Mouse (Mus musculus) urinary bladder, postnatal 36 days (tissue): ENCODE results near the gene Tet2.

Source experiments
- DNase-seq, 2 experiments: peaks; one replicate each; pipeline ENCODE4 v3.0.0; 2022; ENCODE audit warnings: low spot score in 2 of 2, mixed read lengths in 1 of 2

The Tet2 gene

DNA sequence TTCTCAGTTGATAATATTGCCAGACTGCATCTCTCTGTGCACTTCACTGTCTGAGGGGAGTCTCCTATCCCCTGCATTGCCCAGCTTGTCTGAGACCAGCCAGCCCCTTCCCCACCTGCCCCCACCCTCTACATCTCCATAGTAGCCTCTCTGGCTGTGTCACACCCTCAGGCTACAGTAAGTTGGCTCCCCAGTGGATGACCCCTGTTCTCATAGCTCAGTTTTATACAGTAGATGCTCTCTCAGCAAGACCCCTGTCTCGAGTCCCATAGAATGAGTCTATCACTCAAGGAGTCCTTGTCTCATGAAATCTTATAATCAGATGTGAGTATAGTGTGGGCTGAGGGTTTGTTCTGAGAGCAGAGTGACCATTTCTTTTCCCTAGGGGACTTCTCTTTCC lies 85.8 kb downstream of the Tet2 start:
- no peak for DNase-seq

GRCm38 (mm10) chr3:133453896-133454295 lies 91.0 kb downstream of the Tet2 start:
- DNase-seq: no peak

- no peak for DNase-seq
Measured at GRCm38 (mm10) chr3:133436919-133437320, 108.0 kb downstream of the Tet2 start.

- DNase-seq: no peak
Measured at GRCm38 (mm10) chr3:133436279-133436860, 108.6 kb downstream of the Tet2 start.

DNA sequence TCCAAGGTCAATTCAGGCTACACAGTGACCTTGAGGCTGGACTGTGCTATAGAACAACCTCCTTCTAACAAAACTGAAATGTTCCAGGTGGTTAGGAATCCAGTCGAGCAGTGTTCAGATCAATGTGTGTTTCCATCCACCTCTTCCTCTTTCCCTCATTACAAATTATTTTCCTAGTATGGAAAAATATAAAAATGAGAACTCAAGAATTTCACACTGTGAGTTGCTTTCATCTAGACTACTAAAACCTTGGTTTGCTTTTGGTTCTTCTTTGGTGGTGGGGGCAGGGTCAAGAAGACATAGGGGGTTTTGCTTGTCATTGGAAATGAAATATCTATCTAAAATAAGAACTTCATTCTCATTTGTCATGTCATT lies 109.2 kb downstream of the Tet2 start:
- no peak for DNase-seq

DNA sequence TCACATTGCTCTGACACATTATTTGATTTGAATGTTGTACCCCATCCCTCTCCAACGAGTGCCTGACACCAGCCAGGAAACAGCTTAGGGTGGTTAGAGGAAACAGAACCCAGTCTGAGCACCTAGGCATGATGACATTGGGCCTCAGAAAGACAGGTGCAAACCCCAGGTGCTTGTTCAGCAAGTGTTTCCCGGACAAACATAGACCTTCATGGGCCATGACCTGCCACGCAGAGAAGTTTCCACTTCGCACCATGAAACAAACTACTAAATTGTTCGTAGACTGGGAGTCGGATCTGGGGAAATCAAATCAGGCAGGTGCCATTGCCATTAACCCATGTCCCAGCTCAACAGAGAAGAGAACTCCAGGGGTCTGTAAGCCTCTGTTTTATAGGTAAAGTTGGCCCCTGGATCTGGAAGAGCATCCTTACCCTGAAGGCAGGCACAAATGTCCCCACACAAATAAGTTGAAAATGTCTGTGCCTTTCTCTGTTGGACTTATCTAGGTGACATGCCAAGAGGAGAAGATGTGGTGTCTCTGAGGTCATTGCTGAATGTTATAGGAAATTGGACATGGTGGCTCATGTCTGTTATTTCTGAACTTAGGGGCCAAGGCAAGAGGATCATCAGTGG lies 109.7 kb downstream of the Tet2 start:
- DNase-seq: no peak

DNA sequence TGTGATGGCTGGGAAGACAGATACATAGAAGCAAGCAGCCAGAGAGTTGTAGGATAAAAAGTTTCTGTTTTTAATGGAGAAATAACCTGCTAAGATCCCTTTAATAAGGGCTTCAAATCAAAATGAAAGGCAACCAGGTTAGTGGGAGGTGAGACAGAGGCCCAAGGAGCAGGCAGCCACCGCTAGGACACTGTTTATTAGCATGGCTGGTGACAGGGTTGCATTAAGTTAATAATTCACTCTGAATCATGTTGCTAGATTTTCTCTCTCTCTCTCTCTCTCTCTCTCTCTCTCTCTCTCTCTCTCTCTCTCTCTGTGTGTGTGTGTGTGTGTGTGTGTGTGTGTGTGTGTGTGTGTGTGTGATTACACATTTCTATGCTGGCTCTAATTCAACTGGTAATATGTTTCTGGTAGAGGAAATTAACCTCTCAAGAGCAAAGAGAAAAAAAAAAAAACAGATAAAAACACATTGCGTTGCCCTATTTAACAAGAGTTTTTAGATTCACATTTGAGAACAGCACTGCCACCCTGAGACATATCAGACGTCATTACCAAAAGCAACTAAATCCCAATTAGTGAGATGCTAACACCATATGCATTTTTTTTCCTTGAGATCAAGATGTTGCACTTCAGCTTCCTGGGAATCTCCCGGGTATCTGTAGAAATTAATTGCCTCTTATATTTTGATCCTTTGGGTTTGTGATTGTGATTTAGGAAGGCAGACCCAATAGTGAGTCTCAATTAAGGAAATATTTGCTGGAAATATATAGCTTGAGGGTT lies 115.4 kb downstream of the Tet2 start:
- DNase-seq: no peak

GRCm38 (mm10) chr3:133428003-133428402 lies 116.9 kb downstream of the Tet2 start:
- DNase-seq: no peak

DNA sequence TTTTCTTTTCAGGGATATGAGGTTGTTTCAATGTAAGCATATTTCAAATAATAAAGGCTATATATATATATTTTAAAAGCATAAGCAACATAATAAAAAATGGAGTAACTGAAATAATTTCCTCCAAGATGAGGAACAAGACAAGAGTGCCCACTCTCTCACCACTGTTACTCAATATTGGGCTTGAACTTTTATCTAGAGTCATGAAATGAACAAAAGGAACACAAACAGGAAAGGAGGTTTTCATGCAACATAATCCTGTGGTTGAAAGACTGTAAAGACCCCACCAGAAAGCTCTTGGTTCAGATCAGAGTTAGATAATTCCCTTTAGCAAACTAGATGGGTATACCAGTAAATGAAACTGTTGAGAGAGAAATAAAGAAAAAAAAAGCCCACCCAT lies 121.9 kb downstream of the Tet2 start:
- DNase-seq: no peak

GRCm38 (mm10) chr3:133414747-133415146 lies 130.2 kb downstream of the Tet2 start:
- no peak for DNase-seq
